Mouse (Mus musculus): ENCODE measurements at regions not wholly inside any gene's neighbourhood (a gene's known extent, or its start where the extent isn't known, plus 50 kb on each side); places are given as distances from the start of the nearest gene placed in this dataset.

GRCm38 (mm10) chr9:88058551-88058950 lies 268.4 kb upstream of the Nt5e start:
- TF ChIP-seq POLR2A (IDR thresholded peaks at IDR 0.05; ENCODE audit: borderline replicate concordance, extremely low read depth, insufficient read depth, insufficient read length, poor library complexity, severe bottlenecking) (no peak), CTCF (IDR thresholded peaks at IDR 0.05; ENCODE audit: borderline replicate concordance, extremely low read depth, insufficient read depth, insufficient read length) (no peak)
